Mouse (Mus musculus): ENCODE measurements around the gene Slco3a1.

- TF ChIP-seq GATA1 (IDR thresholded peaks at IDR 0.05; ENCODE audit: borderline replicate concordance, low read length) (no peak), FLI1 (IDR thresholded peaks at IDR 0.05; ENCODE audit: low read length) (no peak)
Measured at GRCm38 (mm10) chr7:74419706-74420105, 134.9 kb downstream of the Slco3a1 start.
